Mouse (Mus musculus): ENCODE measurements around the gene Cln3. TPM values are rescaled to one million over a fixed set of nuclear protein-coding genes. Genes with fewer than 3 reads are reported as not detected.
A peak's percentile ranks its signal among the peaks of the same experiment; 100 is the strongest.

The Cln3 gene
- polyA plus RNA-seq, 1 experiment from 2014 or later: 62.9 TPM

DNA sequence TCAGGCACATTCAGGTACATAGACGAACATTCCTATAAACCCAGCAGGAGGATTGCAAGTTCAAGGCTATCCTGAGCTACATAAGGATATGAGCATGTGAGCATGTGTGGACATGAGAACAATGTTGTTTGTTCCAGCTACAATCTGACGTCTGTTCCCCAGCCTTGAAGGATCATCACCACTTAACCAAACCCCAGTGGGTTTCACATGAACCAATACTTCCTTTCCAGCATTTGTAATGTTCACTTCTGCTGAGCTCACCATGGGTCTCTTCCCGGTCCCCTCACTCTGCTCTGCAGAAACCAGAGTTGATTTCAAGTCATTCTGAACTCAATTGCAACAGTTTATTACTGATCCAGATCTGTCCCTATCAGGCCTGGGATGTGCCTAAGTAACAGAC lies 17.0 kb upstream of the Cln3 start:
- TF ChIP-seq CTCF (IDR thresholded peaks at IDR 0.05; ENCODE audit: low read depth): no peak
- peaks cover 7% of the 10 kb centered on the region for H3K4me1 ChIP-seq (replicated peaks; ENCODE audit: control insufficient read depth, insufficient read depth, low read length)
- ATAC-seq: no peak
- H3K36me3 ChIP-seq (ENCODE audit: control insufficient read depth, insufficient read depth): no peaks in the 10 kb centered on the region
- H3K4me2 ChIP-seq (replicated peaks; ENCODE audit: low read depth): no peak overlapping the region
- H3K9me3 ChIP-seq (ENCODE audit: control insufficient read depth): no peaks in the 10 kb centered on the region
- H3K27me3 ChIP-seq (replicated peaks; ENCODE audit: control insufficient read depth, insufficient read depth, low read length): no peaks in the 10 kb centered on the region
- 69% methylated on average over 3 of the region's 3 CpGs for WGBS
- no peak overlapping the region for H3K27ac ChIP-seq (ENCODE audit: low read depth, low read length)
- H3K9ac ChIP-seq (ENCODE audit: low read depth, low read length): no peak overlapping the region
- H3K4me3 ChIP-seq (ENCODE audit: low read depth, low read length): no peak overlapping the region

DNA sequence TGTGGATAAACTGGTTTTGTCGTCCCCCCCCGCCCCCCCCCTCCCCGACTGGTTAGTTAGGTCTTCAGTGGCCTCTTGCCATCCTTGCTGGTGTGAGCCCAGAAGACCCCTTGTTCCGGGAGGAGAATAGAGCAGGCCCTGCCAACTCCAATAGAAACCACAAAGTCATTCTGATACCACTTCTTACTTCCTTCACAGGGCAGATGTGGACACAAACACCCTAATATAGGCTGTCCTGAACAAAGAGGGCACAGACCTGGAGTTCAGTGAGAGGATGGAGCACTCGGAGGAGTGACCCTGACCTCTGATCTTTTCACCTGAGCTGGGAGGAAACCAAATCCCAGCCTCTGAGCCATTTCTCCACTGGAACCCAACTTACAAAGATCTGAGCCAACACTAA lies 16.3 kb upstream of the Cln3 start:
- no peaks in the 10 kb centered on the region for H3K4me1 ChIP-seq (replicated peaks; ENCODE audit: control insufficient read depth, insufficient read depth, low read length)
- H3K27me3 ChIP-seq (replicated peaks; ENCODE audit: control insufficient read depth, insufficient read depth, low read length): no peaks in the 10 kb centered on the region
- no peak overlapping the region for H3K27ac ChIP-seq (ENCODE audit: low read depth, low read length)
- WGBS: 35% methylated on average over 5 of the region's 5 CpGs
- H3K4me3 ChIP-seq (ENCODE audit: low read depth, low read length): no peak overlapping the region
- no peak overlapping the region for H3K4me2 ChIP-seq (replicated peaks; ENCODE audit: low read depth)
- ATAC-seq: no peak
- no peaks in the 10 kb centered on the region for H3K36me3 ChIP-seq (ENCODE audit: control insufficient read depth, insufficient read depth)
- no peak for TF ChIP-seq CTCF (IDR thresholded peaks at IDR 0.05; ENCODE audit: low read depth)
- no peak overlapping the region for H3K9ac ChIP-seq (ENCODE audit: low read depth, low read length)
- no peaks in the 10 kb centered on the region for H3K9me3 ChIP-seq (ENCODE audit: control insufficient read depth)

DNA sequence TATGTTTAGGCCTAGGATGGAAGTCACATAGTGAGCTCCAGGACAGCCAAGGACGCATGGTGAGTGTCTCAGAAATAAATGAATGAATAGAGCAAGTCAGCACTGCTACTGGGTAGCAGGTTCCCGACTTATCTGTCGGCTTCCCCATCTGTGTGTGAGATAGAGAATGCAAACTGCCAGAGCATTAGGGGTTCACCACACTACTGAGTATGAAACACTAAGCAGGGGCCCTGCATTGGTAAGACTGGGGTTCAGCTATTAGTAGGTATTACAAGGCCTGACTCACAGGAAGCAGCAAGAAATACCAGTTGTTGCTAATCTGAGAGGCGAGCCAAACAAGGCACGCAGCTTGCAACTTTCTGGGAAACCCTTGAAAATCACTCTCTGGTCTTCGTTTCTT lies 13.3 kb upstream of the Cln3 start:
- Histone ChIP-seq H3K4me1 (replicated peaks; ENCODE audit: control insufficient read depth, insufficient read depth, low read length) (no peaks in the 10 kb centered on the region), H3K4me3 (ENCODE audit: low read depth, low read length) (no peak overlapping the region), H3K4me2 (replicated peaks; ENCODE audit: low read depth) (no peak overlapping the region), H3K9me3 (ENCODE audit: control insufficient read depth) (no peaks in the 10 kb centered on the region), H3K36me3 (ENCODE audit: control insufficient read depth, insufficient read depth) (no peaks in the 10 kb centered on the region), H3K27ac (ENCODE audit: low read depth, low read length) (no peak overlapping the region), H3K9ac (ENCODE audit: low read depth, low read length) (no peak overlapping the region), H3K27me3 (replicated peaks; ENCODE audit: control insufficient read depth, insufficient read depth, low read length) (no peaks in the 10 kb centered on the region)
- no peak for TF ChIP-seq CTCF (IDR thresholded peaks at IDR 0.05; ENCODE audit: low read depth)
- WGBS: 74% methylated on average over 6 of the region's 6 CpGs
- no peak for ATAC-seq

DNA sequence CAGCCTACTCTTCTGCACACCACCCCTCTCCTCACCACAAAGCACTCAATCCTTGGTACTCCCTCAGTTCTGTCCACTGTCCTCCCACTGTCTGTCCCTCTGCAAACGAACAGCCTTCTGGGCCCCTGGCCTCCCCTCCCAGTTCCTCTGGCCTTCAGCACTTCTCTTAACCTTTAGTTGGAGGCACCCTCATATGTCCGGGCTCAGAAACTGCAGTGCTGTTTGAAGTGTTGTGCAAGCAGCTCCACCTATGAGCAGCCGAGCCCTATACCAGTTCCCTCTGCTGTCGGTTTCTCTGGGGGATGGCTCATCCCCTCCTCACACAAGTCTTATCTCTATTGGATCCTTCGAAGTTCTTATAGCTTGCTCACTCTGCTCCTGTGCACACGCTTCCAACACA lies 10.8 kb upstream of the Cln3 start:
- Histone ChIP-seq H3K36me3 (ENCODE audit: control insufficient read depth, insufficient read depth) (no peaks in the 10 kb centered on the region), H3K4me2 (replicated peaks; ENCODE audit: low read depth) (no peak overlapping the region), H3K27ac (ENCODE audit: low read depth, low read length) (no peak overlapping the region), H3K4me3 (ENCODE audit: low read depth, low read length) (no peak overlapping the region), H3K9ac (ENCODE audit: low read depth, low read length) (no peak overlapping the region), H3K9me3 (ENCODE audit: control insufficient read depth) (no peaks in the 10 kb centered on the region), H3K4me1 (replicated peaks; ENCODE audit: control insufficient read depth, insufficient read depth, low read length) (no peaks in the 10 kb centered on the region), H3K27me3 (replicated peaks; ENCODE audit: control insufficient read depth, insufficient read depth, low read length) (no peaks in the 10 kb centered on the region)
- WGBS: 29% methylated on average over 6 of the region's 6 CpGs
- 0 out of 2 replicates have a peak, but pooled peaks have one; percentile 25 for ATAC-seq
- no peak for TF ChIP-seq CTCF (IDR thresholded peaks at IDR 0.05; ENCODE audit: low read depth)

DNA sequence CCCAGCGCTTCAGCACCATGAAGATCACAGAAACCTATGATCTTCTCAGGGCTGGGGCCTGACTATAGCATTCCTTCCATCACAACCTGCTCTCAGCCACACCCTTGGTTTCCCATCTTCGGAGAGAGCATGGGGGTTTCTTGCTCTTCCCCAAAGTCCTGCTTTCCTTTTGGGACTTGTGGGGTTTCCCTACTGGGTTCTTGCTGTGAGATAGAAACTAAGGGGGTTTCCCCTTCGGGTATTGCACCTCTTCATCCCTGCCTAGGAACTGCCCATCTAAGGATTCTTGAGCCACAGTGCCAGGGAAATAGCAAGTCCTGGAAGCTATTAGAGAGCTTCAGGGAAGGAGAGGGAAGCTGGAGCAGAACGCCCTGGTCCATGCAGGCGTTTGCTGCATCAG lies 10.3 kb upstream of the Cln3 start:
- H3K9ac ChIP-seq (ENCODE audit: low read depth, low read length): no peak overlapping the region
- no peak for ATAC-seq

DNA sequence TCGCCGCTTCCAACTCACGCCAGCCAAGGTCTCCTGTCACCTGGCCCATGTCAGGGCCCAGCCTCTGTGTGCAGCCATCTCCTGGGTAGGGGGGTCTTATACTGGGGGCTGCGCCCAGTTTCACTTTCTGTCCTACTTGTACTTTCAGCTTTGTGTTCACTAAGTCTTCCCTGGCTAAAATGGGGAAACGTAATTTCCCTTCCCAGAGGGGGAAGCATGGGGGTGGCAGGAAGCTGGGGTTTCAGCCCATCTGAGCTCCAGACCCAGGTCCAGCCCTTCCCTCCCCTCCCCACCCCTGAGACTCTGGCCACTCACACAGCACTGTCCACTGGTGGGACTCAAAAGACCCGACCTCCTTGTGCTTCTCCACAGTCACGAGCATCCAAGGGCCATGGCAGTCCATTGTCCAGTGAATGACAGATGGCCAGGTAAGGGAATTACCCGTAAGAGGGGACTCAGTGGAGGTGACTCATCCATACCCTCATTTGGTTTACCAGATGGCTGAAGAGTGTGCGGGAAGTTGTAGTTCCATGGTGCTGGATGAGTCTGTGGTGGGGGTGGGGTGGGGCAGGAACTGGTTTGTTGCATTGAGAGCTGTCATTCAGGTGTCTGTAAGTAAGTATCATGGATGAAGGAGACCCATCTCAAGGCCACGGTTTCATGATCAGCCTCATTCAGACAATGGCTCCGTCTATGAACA lies 9.4 kb upstream of the Cln3 start, which contains the start of gene Il27:
Gene Il27, minus strand, starts transcription at position 80 of the 700 bp plus-strand sequence.
- H3K4me2 ChIP-seq (replicated peaks; ENCODE audit: low read depth): no peak within 1 kb of the TSS
- H3K9ac ChIP-seq (ENCODE audit: low read depth, low read length): no peak within 1 kb of the TSS
- no peaks in the 10 kb centered on the region for H3K9me3 ChIP-seq (ENCODE audit: control insufficient read depth)
- 78% methylated on average over 11 of the region's 11 CpGs for WGBS
- no peak for TF ChIP-seq CTCF (IDR thresholded peaks at IDR 0.05; ENCODE audit: low read depth)
- H3K4me3 ChIP-seq (ENCODE audit: low read depth, low read length): no peak within 1 kb of the TSS
- H3K36me3 ChIP-seq (ENCODE audit: control insufficient read depth, insufficient read depth): no peaks in the 10 kb centered on the region
- no peak for ATAC-seq
- H3K4me1 ChIP-seq (replicated peaks; ENCODE audit: control insufficient read depth, insufficient read depth, low read length): no peaks in the 10 kb centered on the region
- no peaks in the 10 kb centered on the region for H3K27me3 ChIP-seq (replicated peaks; ENCODE audit: control insufficient read depth, insufficient read depth, low read length)
- no peak within 1 kb of the TSS for H3K27ac ChIP-seq (ENCODE audit: low read depth, low read length)

More for the DNA sequence above, 10.3 kb upstream of the Cln3 start:
- Histone ChIP-seq H3K9me3 (ENCODE audit: control insufficient read depth) (no peaks in the 10 kb centered on the region), H3K27me3 (replicated peaks; ENCODE audit: control insufficient read depth, insufficient read depth, low read length) (no peaks in the 10 kb centered on the region), H3K4me1 (replicated peaks; ENCODE audit: control insufficient read depth, insufficient read depth, low read length) (no peaks in the 10 kb centered on the region), H3K4me3 (ENCODE audit: low read depth, low read length) (no peak overlapping the region), H3K4me2 (replicated peaks; ENCODE audit: low read depth) (no peak overlapping the region), H3K36me3 (ENCODE audit: control insufficient read depth, insufficient read depth) (no peaks in the 10 kb centered on the region), H3K27ac (ENCODE audit: low read depth, low read length) (no peak overlapping the region)
- TF ChIP-seq CTCF (IDR thresholded peaks at IDR 0.05; ENCODE audit: low read depth): no peak
- WGBS: 76% methylated on average over 5 of the region's 5 CpGs
